Mouse (Mus musculus) inflammation-experienced regulatory T-cells, adult 16 weeks (primary cell): Measurements from ENCODE around the gene Tubg2. TPM values are rescaled to one million over a fixed set of nuclear protein-coding genes. Genes with fewer than 3 reads are reported as not detected.

ENCODE experiments used
- polyA plus RNA-seq: library from polyadenylated mRNA; unstranded; fragments of 100-300 nt; shearing (Covaris generic); gene quantifications from one replicate; pipeline ENCODE4 v1.2.1, GENCODE M21; 2017

The Tubg2 gene
- polyA plus RNA-seq, result 4.6 TPM

GRCm38 (mm10) chr11:101155728-101156371 lies at the start of gene Tubg2:
Gene Tubg2 (plus strand): TSS chr11:101155907.

GRCm38 (mm10) chr11:101119761-101120544 lies 35.8 kb upstream of the Tubg2 start, which contains the start of the genes Retreg3 and Tubg1:
Gene Retreg3 (minus strand): TSS chr11:101119893.
Gene Tubg1 (plus strand): TSS chr11:101119938.

GRCm38 (mm10) chr11:101170354-101170810 lies 14.7 kb downstream of the Tubg2 start, which contains the start of gene Cntnap1:
Gene Cntnap1 (plus strand): TSS chr11:101170523.

GRCm38 (mm10) chr11:101170811-101171610 lies 15.3 kb downstream of the Tubg2 start, which contains the start of gene Plekhh3:
Gene Plekhh3 (minus strand): TSS chr11:101171351.

GRCm38 (mm10) chr11:101174851-101175628 lies 19.3 kb downstream of the Tubg2 start, which contains the start of gene Ccr10:
Gene Ccr10 (minus strand): TSS chr11:101175443.

Other genes with a start within 250 kb of the Tubg2 start
- gene Stat3, start 216.4 kb upstream of the Tubg2 start, polyA plus RNA-seq, result 363 TPM
- 0.22 TPM for gene Cavin1, start 185.0 kb upstream of the Tubg2 start, polyA plus RNA-seq
- 9.1 TPM for gene Atp6v0a1, start 146.5 kb upstream of the Tubg2 start, polyA plus RNA-seq
- gene Naglu, start 85.9 kb upstream of the Tubg2 start, polyA plus RNA-seq, result 9.0 TPM
- gene Hsd17b1, start 77.5 kb upstream of the Tubg2 start, polyA plus RNA-seq, result 0.51 TPM
- gene Coasy, start 73.3 kb upstream of the Tubg2 start, polyA plus RNA-seq, result 39.8 TPM
- gene Mlx, start 68.6 kb upstream of the Tubg2 start, polyA plus RNA-seq, result 114 TPM
- 7.8 TPM for gene Psmc3ip, start 60.5 kb upstream of the Tubg2 start, polyA plus RNA-seq
- gene Retreg3, start 36.0 kb upstream of the Tubg2 start, polyA plus RNA-seq, result 66.3 TPM
- 49.2 TPM for gene Tubg1, start 36.0 kb upstream of the Tubg2 start, polyA plus RNA-seq
- gene Cntnap1, start 14.6 kb downstream of the Tubg2 start, polyA plus RNA-seq, result 0.16 TPM
- not detected for gene Plekhh3, start 15.4 kb downstream of the Tubg2 start, polyA plus RNA-seq
- 3.3 TPM for gene Ccr10, start 19.5 kb downstream of the Tubg2 start, polyA plus RNA-seq
- gene Ezh1, start 70.6 kb downstream of the Tubg2 start, polyA plus RNA-seq, result 115 TPM
- not detected for gene Ramp2, start 90.1 kb downstream of the Tubg2 start, polyA plus RNA-seq
- gene Vps25, start 97.8 kb downstream of the Tubg2 start, polyA plus RNA-seq, result 152 TPM
- 6.4 TPM for gene Wnk4, start 104.7 kb downstream of the Tubg2 start, polyA plus RNA-seq
- 0.34 TPM for gene Cntd1, start 123.1 kb downstream of the Tubg2 start, polyA plus RNA-seq
- 125 TPM for gene Coa3, start 123.2 kb downstream of the Tubg2 start, polyA plus RNA-seq
- 231 TPM for gene Becn1, start 146.4 kb downstream of the Tubg2 start, polyA plus RNA-seq
- gene Psme3, start 160.3 kb downstream of the Tubg2 start, polyA plus RNA-seq, result 169 TPM
- 3.2 TPM for gene Aoc2, start 169.2 kb downstream of the Tubg2 start, polyA plus RNA-seq
- not detected for gene Aoc3, start 174.7 kb downstream of the Tubg2 start, polyA plus RNA-seq
- not detected for gene G6pc, start 211.7 kb downstream of the Tubg2 start, polyA plus RNA-seq